Mouse (Mus musculus) heart, postnatal 0 days (tissue): ENCODE measurements around the gene Prkcb. TPM values are rescaled to one million over a fixed set of nuclear protein-coding genes. Genes with fewer than 3 reads are reported as not detected.

Experiments
- ATAC-seq: fragments of 200-750 bp; cut with Nextera tagmentation; 2 replicates; pipeline ENCODE4 v1.8.0; 2017; ENCODE audit warnings: low read depth, moderate number of reproducible peaks, moderate library complexity; ENCODE audit not compliant: insufficient read depth
- DNase-seq: peaks from one replicate; pipeline ENCODE4 v3.0.0-alpha.2; 2016; ENCODE audit warnings: low spot score
- H3K27ac ChIP-seq: fragments of 300-500 bp; sonication (generic); 2 replicates; pipeline ENCODE4 v1.5.1; 2014; ENCODE audit warnings: low read depth, mild to moderate bottlenecking
- H3K27me3 ChIP-seq: fragments of 300-500 bp; sonication (generic); 2 replicates; pipeline ENCODE4 v1.6.1; 2014; ENCODE audit warnings: low read length, mixed read lengths; ENCODE audit not compliant: control insufficient read depth, insufficient read depth
- H3K36me3 ChIP-seq: fragments of 300-500 bp; sonication (generic); replicated peaks from 2 replicates; pipeline ENCODE4 v1.6.1; 2014; ENCODE audit warnings: low read length, mixed read lengths; ENCODE audit not compliant: control insufficient read depth, insufficient read depth
- H3K4me1 ChIP-seq: fragments of 300-500 bp; sonication (generic); 2 replicates; pipeline ENCODE4 v1.6.1; 2014; ENCODE audit warnings: antibody characterized with exemption; ENCODE audit not compliant: control insufficient read depth, insufficient read depth
- H3K4me2 ChIP-seq: fragments of 300-500 bp; sonication (generic); 2 replicates; pipeline ENCODE4 v1.6.1; 2014; ENCODE audit warnings: low read depth, mild to moderate bottlenecking, low read length, moderate library complexity
- H3K4me3 ChIP-seq: fragments of 300-500 bp; sonication (generic); 2 replicates; pipeline ENCODE4 v1.5.1; 2014; ENCODE audit warnings: low read depth, low read length
- H3K9ac ChIP-seq: fragments of 300-500 bp; sonication (generic); replicated peaks from 2 replicates; pipeline ENCODE4 v1.6.1; 2014; ENCODE audit warnings: low read depth, low read length, mixed read lengths
- H3K9me3 ChIP-seq: fragments of 300-500 bp; sonication (generic); replicated peaks from 2 replicates; pipeline ENCODE4 v1.6.1; 2016; ENCODE audit warnings: low read length; ENCODE audit not compliant: control insufficient read depth
- CTCF ChIP-seq: IDR thresholded peaks from 2 replicates; pipeline ENCODE4 v1.5.1; 2016; ENCODE audit warnings: antibody characterized with exemption, control low read depth, low read depth
- EP300 ChIP-seq: IDR thresholded peaks from 2 replicates; pipeline ENCODE4 v1.6.1; 2016; ENCODE audit warnings: antibody characterized with exemption, low read depth
- WGBS: fragments of 180-500 bp; shearing (Covaris S2); extraction: QIAGEN DNeasy Blood & Tissue Kit; methylation state at CpG from one replicate; pipeline ENCODE4 v1.1.7; 2014; 5-methylcytosine and 5-hydroxymethylcytosine counted together
- polyA plus RNA-seq: library from polyadenylated mRNA; unstranded; fragments of >200 nt; fragmentation: Nextera tagmentation; extraction: Ambion mirVana; gene quantifications from 2 replicates; pipeline ENCODE4 v1.2.1, GENCODE M21; 2015
- total RNA-seq: library from RNA; depleted of rRNA; stranded (reverse); fragments of >200 nt; gene quantifications from 2 replicates; pipeline ENCODE4 v1.2.3, GENCODE M21; 2014; ENCODE audit warnings: low replicate concordance; rRNA removed

Prkcb gene
- total and polyA plus RNA-seq, 2 experiments from 2014 or later: 1.1 to 1.9 TPM

DNA sequence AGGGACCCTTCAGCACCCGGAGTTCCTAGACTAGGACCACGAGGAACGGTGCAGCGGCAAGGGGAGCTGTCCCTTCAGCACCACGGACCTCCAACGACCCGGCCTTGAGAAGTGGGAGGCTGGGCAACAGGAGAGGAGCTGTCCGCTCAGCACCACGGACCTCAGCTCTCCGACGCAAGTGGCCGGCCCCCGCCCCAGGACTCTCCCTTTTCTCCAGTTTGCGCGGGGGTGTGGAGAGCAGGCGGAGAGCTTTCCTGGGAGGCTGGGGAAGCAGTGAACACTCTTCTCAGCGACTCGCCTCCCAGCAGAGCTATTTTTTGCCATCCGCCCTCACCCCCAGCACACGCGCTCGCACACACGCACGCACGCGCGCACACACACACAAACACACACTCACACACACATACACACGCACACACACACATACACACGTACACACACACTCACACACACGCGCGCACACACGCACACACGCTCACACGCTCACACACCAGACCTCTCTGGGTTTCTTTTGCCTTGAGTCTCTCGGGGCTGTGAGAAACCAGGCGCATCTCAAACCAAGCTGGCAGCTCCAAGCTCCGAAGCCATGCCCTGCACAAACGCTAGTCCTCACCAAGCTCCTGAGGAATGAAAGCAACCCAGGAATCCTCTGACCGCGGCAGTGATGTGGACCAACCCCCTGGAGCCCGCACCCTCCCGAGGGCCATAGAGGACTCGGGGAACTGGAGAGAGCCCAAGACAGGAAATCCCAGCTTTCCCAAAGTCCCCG, 382.5 kb downstream of the Prkcb start:
- Histone ChIP-seq H3K27me3 (no peaks in the 10 kb centered on the region), H3K9ac (no peak overlapping the region), H3K4me3 (no peak overlapping the region), H3K9me3 (no peaks in the 10 kb centered on the region), H3K4me1 (no peaks in the 10 kb centered on the region), H3K4me2 (no peak overlapping the region), H3K36me3 (no peaks in the 10 kb centered on the region), H3K27ac (no peak overlapping the region)
- 7% methylated on average over 42 of the region's 45 CpGs for WGBS
- TF ChIP-seq CTCF (no peak), EP300 (no peak)
- ATAC-seq (peak; percentile 93), DNase-seq (peak; percentile 94)

DNA sequence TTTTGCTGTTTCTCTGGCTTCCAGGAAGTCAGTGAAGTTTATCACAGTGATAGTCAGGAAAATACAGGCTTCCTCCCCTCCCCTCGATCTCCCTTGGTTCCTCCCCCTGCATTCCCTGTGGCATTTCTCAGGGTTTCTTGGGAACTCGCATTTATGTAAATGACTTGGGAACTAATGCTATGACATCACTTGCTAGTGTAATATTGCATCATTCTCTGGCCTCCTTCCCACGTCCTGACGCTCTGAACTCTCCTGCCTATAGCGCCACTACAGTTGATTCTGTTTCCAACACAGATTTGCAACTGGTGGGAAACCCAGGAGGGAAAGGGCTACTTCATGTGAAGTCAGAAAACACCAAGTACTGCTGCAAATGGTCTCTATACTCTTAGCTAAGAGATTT, 384.4 kb downstream of the Prkcb start:
- no peak overlapping the region for H3K9ac ChIP-seq
- DNase-seq: no peak
- WGBS: 27% methylated on average over 5 of the region's 5 CpGs
- no peaks in the 10 kb centered on the region for H3K36me3 ChIP-seq
- H3K27me3 ChIP-seq: no peaks in the 10 kb centered on the region
- no peak for ATAC-seq
- no peaks in the 10 kb centered on the region for H3K4me1 ChIP-seq
- H3K9me3 ChIP-seq: no peaks in the 10 kb centered on the region
- TF ChIP-seq CTCF (no peak), EP300 (no peak)
- H3K4me2 ChIP-seq: no peak overlapping the region
- no peak overlapping the region for H3K27ac ChIP-seq
- no peak overlapping the region for H3K4me3 ChIP-seq

DNA sequence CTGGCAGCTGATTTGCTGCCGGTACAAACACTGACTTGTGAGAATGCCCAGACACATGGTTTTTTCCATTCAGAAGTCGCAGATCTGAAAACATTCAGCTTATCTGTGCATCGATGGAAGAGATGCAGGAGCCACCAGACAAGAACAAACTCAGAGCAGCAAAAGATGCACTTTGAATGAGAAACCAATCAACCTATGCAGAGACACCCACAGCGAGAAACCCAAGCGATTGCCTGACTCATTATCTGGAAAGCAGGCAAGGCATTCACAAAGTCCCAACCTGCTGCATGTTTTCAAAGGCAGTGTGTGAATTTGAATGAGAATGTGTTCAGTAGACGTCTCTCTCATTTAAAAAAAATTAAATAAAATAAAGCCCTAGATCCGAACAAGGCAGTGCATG, 386.7 kb downstream of the Prkcb start:
- Histone ChIP-seq H3K27me3 (no peaks in the 10 kb centered on the region), H3K4me3 (no peak overlapping the region), H3K36me3 (no peaks in the 10 kb centered on the region), H3K9ac (no peak overlapping the region), H3K4me2 (no peak overlapping the region), H3K4me1 (no peaks in the 10 kb centered on the region), H3K9me3 (no peaks in the 10 kb centered on the region), H3K27ac (no peak overlapping the region)
- DNase-seq: no peak
- TF ChIP-seq EP300: no peak
- TF ChIP-seq CTCF: no peak
- no peak for ATAC-seq
- WGBS: 67% methylated on average over 7 of the region's 7 CpGs

Other genes with a start within 250 kb of the Prkcb start
- gene Ubfd1, start 221.6 kb upstream of the Prkcb start, total RNA-seq: 54.7 and 65.5 TPM in 2 replicates
- 22.6 and 25.5 TPM in 2 replicates for gene Ubfd1, start 221.6 kb upstream of the Prkcb start, polyA plus RNA-seq
- 54.3 and 60.1 TPM in 2 replicates for gene Ears2, start 221.5 kb upstream of the Prkcb start, total RNA-seq
- 27.8 and 29.2 TPM in 2 replicates for gene Ears2, start 221.5 kb upstream of the Prkcb start, polyA plus RNA-seq
- gene Ndufab1, start 186.9 kb upstream of the Prkcb start, total RNA-seq: 181 and 183 TPM in 2 replicates
- 2,966 and 3,134 TPM in 2 replicates for gene Ndufab1, start 186.9 kb upstream of the Prkcb start, polyA plus RNA-seq
- gene Palb2, start 155.8 kb upstream of the Prkcb start, total RNA-seq: 0.97 and 6.4 TPM in 2 replicates
- 2.4 and 3.7 TPM in 2 replicates for gene Palb2, start 155.8 kb upstream of the Prkcb start, polyA plus RNA-seq
- 28.9 and 50.0 TPM in 2 replicates for gene Dctn5, start 155.7 kb upstream of the Prkcb start, total RNA-seq
- 44.4 and 51.3 TPM in 2 replicates for gene Dctn5, start 155.7 kb upstream of the Prkcb start, polyA plus RNA-seq
- 27.8 and 35.5 TPM in 2 replicates for gene Plk1, start 129.3 kb upstream of the Prkcb start, total RNA-seq
- gene Plk1, start 129.3 kb upstream of the Prkcb start, polyA plus RNA-seq: 22.8 and 23.3 TPM in 2 replicates
- not detected in 2 replicates for gene Ern2, start 102.5 kb upstream of the Prkcb start, total RNA-seq
- gene Ern2, start 102.5 kb upstream of the Prkcb start, polyA plus RNA-seq: 0.07 TPM in 1 of 2 replicates, not detected in the other
- 5.2 TPM in 1 of 2 replicates, not detected in the other for gene Chp2, start 69.3 kb upstream of the Prkcb start, total RNA-seq
- 0.38 and 0.63 TPM in 2 replicates for gene Chp2, start 69.3 kb upstream of the Prkcb start, polyA plus RNA-seq